Mouse (Mus musculus) small intestine, adult 2 months (tissue): ENCODE results near the gene Cntnap2.

ENCODE experiments used
- CTCF ChIP-seq: fragments of 200-500 bp; IDR thresholded peaks from 2 replicates; pipeline ENCODE4 v1.5.1; 2012; ENCODE audit warnings: low read depth, mild to moderate bottlenecking, control low read depth, inconsistent platforms, low read length, moderate library complexity, mixed read lengths; ENCODE audit not compliant: insufficient replicate concordance, insufficient read length; ENCODE audit errors: extremely low read depth
- POLR2A ChIP-seq: fragments of 200-500 bp; IDR thresholded peaks from 2 replicates; pipeline ENCODE4 v1.6.1; 2012; ENCODE audit warnings: low read depth, mild to moderate bottlenecking, control low read depth, inconsistent platforms, low read length, moderate library complexity

DNA sequence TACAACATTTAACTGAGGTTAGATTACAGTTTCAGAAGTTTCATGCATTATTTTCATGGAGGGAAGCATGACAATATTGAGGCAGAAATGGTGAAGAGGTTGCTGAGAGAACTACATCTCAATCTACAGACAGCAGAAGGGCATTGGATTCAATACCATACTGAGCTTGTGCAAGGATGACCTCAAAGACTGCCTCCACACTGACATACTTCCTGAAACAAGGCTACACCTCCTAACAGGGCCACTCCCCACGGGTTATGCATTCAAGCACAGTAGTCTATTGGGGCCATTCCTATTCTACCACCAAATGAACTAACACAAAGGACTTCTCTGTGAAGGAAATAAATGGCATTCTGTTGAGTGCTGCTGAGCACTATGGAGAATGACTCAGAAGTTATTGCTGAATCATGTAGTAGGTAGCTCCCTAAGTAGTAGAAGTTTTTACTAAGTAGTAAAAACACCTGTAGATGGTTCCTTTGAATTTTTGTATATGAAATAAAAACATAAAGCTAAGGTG, 214.2 kb downstream of the Cntnap2 start:
- TF ChIP-seq CTCF: no peak
- TF ChIP-seq POLR2A: no peak
